In the genomic region with DNA sequence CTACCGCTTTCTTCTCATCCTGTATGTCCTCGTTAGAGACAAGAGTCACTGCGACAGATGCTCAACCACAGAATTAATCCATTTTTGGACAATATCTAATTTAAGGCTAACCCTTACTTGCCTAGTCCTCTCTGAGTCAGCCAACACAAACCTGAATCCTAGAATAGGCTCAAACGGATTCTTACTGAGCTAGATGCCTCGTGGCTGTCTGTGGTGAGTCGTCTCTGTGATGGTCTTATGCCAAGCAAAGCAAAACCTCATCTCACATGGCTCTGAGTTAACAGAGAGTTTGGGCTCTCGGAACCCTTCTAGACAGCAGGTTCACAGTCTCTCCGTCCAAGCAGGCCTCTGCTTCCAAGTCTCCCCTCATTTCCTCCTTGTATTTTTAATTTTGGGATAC, we compare ENCODE assay signal across 21 mouse cellular contexts. TPM values are rescaled to one million over a fixed set of nuclear protein-coding genes. Genes with fewer than 3 reads are reported as not detected.
A peak's percentile ranks its signal among the peaks of the same experiment; 100 is the strongest.
DNase-seq lines count a peak whose midpoint lies in the region.
"Had no signal": no experiment of that assay in that cellular context is flagged by ENCODE, and none has a peak within 500 bp of the region (broad histone marks: within the 10 kb centered on the region; RNA-seq: fewer than 3 reads in every experiment).

No protein-coding gene starts in this region.

- DNase-seq in right cerebral cortex, adult 18-20 months = peak; percentile 8
- no peak for DNase-seq in right cerebral cortex, postnatal 36 days (ENCODE audit: low spot score in 2 of 2)
- peak; percentile 83 for DNase-seq in 3T3-L1 (ENCODE audit: low read depth, low spot score)
- peak; percentile 35 for DNase-seq in brain, adult 2 months (ENCODE audit: low read depth, low spot score)
- peak; percentile 12 for DNase-seq in telencephalon, adult 2 months (ENCODE audit: low read depth, low spot score)
- no peak for DNase-seq in gastrocnemius, postnatal 10 days
- DNase-seq in lung, postnatal 10 days = no peak
- DNase-seq: adrenal gland, adult 2 months; adrenal gland, postnatal 14 days; cerebellum, adult 11-12 months; cerebellum, adult 8-10 months; cerebellum, postnatal 10 days; cerebellum, postnatal 36 days; embryo, embryonic 11 days; gastrocnemius, adult 2 months; gastrocnemius, postnatal 25 days; heart, adult 18-20 months; heart, postnatal 10 days; heart, postnatal 36 days had no signal

RNA-seq across cellular contexts. Expression of a gene that starts 8.9 kb away (rescaled TPM):
- total RNA-seq in gastrocnemius, postnatal 10 days (2021) = not detected
- total RNA-seq: adrenal gland, adult 2 months; adrenal gland, postnatal 14 days; adrenal gland, postnatal 4 days; ES-E14; gastrocnemius, adult 2 months; gastrocnemius, postnatal 25 days; heart, adult 18-20 months; heart, postnatal 10 days; heart, postnatal 36 days had no signal

RNA-seq across cellular contexts. Expression of a gene that starts 9.0 kb away (rescaled TPM):
- not detected for total RNA-seq in gastrocnemius, postnatal 10 days (2021)
- total RNA-seq: adrenal gland, adult 2 months; adrenal gland, postnatal 14 days; ES-E14; gastrocnemius, adult 2 months; gastrocnemius, postnatal 25 days; heart, adult 18-20 months; heart, postnatal 10 days; heart, postnatal 36 days had no signal

RNA-seq across cellular contexts. Expression of a gene that starts 11.0 kb away (rescaled TPM):
- total RNA-seq in gastrocnemius, postnatal 10 days (2021) = not detected
- total RNA-seq: adrenal gland, adult 2 months; adrenal gland, postnatal 14 days; adrenal gland, postnatal 4 days; ES-E14; gastrocnemius, adult 2 months; gastrocnemius, postnatal 25 days; heart, adult 18-20 months; heart, postnatal 10 days; heart, postnatal 36 days had no signal

RNA-seq across cellular contexts. Expression of a gene that starts 19.2 kb away (rescaled TPM):
- total RNA-seq in gastrocnemius, postnatal 10 days (2021) = not detected
- total RNA-seq: ES-E14; gastrocnemius, adult 2 months; gastrocnemius, postnatal 25 days; heart, adult 18-20 months; heart, postnatal 10 days had no signal

RNA-seq across cellular contexts. Expression of a gene that starts 31.2 kb away (rescaled TPM):
- not detected for total RNA-seq in gastrocnemius, postnatal 10 days (2021)
- total RNA-seq: adrenal gland, adult 2 months; adrenal gland, postnatal 14 days; adrenal gland, postnatal 4 days; ES-E14; gastrocnemius, adult 2 months; gastrocnemius, postnatal 25 days; heart, adult 18-20 months; heart, postnatal 10 days; heart, postnatal 36 days had no signal

Comparison
In these comparisons a context has a peak if more than half of its experiments do, and no peak if none do; other contexts are left out.
1. DNase-seq: peak in right cerebral cortex, adult 18-20 months (single experiment), 3T3-L1 (single experiment), brain, adult 2 months (single experiment) and telencephalon, adult 2 months (single experiment); none in right cerebral cortex, postnatal 36 days (0 of 2), gastrocnemius, postnatal 10 days (single experiment) and lung, postnatal 10 days (single experiment).